Mouse (Mus musculus): Measurements from ENCODE around the gene Fcgr3. TPM values are rescaled to one million over a fixed set of nuclear protein-coding genes. Genes with fewer than 3 reads are reported as not detected.
"Not testable (repeated sequence)": the region's sequence is repeated elsewhere in the genome, so short reads cannot be mapped to it uniquely, and the experiment has no call there.

Gene Fcgr3
- polyA plus RNA-seq (2016; fragmentation: Nextera tagmentation; extraction: Ambion mirVana): 7.2 and 9.1 TPM in 2 replicates

- H3K27ac ChIP-seq; H3K36me3 ChIP-seq; H3K9ac ChIP-seq; H3K9me3 ChIP-seq (replicated peaks); H3K4me1 ChIP-seq: not testable (repeated sequence)
- WGBS: 2% methylated on average over 43 of the region's 75 CpGs
- peak; percentile 54 for ATAC-seq (ENCODE audit: low FRiP score)
- H3K27me3 ChIP-seq: peaks cover 41% of the 10 kb centered on the region
- H3K4me2 ChIP-seq (replicated peaks): peak within 1 kb of the TSS; percentile 36
- peak within 1 kb of the TSS; percentile 29 for H3K4me3 ChIP-seq
Observed at GRCm38 (mm10) chr1:171064491-171065242, at the start of gene Fcgr3. TSS of gene Fcgr3 (minus strand) at chr1:171064935.

DNA sequence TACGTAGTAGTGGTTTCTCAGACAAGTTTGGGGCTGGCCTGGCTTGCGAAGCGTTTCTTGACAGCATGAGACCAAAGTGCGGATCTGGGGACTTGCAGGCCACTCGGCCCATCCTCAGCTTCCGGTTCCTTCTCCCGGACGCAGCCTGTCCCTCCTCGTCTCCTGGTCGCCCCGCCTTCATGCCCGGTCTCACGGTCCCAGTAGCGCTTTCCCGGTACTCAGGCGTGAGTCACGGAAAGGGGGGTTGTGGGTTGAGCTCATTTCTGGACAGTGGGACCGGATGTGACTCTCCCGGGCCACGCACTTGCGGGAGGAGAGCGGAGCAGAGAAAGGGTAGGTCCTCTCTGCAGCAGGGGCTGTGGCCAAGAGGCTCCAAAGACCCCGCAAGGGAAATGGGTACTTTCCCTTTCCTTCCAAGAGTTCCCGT lies 49.2 kb upstream of the Fcgr3 start, which contains the start of gene Cfap126:
TSS of gene Cfap126 (plus strand) at position 46 of the 427 bp plus-strand sequence.
- Histone ChIP-seq H3K27me3 (no peaks in the 10 kb centered on the region), H3K9ac (peak within 1 kb of the TSS; percentile 64), H3K36me3 (no peaks in the 10 kb centered on the region), H3K4me1 (peaks cover 8% of the 10 kb centered on the region; the same call in 1 of the 2 replicates), H3K27ac (peak within 1 kb of the TSS; percentile 25), H3K4me3 (peak within 1 kb of the TSS; percentile 45), H3K9me3 (replicated peaks) (no peaks in the 10 kb centered on the region), H3K4me2 (replicated peaks) (peak within 1 kb of the TSS; percentile 63)
- 0 out of 2 replicates have a peak, but pooled peaks have one; percentile 15 for ATAC-seq (ENCODE audit: low FRiP score)
- WGBS: under 1% methylated on average over 24 of the region's 24 CpGs

DNA sequence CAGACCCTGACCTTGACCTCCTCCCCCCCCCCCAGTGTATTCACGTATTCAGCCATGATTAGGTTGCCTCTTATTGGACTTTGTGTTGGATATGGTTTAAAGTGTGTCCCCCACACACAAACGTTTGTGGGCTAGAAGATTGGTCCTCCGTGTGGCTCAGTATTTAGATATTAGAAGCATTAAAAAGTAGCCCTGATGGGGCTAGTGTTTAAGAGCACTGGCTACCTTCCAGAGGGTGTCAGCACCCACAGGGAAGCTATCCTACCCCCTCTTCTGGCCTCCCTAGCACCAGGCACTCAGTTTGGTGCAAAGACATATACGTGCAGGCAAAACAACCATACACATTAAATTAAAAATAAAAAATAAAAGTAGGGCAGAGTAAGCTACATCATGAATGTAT lies 48.3 kb upstream of the Fcgr3 start:
- 72% methylated on average over 4 of the region's 4 CpGs for WGBS
- H3K9me3 ChIP-seq (replicated peaks): no peaks in the 10 kb centered on the region
- ATAC-seq (ENCODE audit: low FRiP score): no peak
- H3K9ac ChIP-seq: no peak overlapping the region
- H3K4me2 ChIP-seq (replicated peaks): no peak overlapping the region
- no peaks in the 10 kb centered on the region for H3K36me3 ChIP-seq
- H3K4me1 ChIP-seq: peaks cover 8% of the 10 kb centered on the region; the same call in 1 of the 2 replicates
- no peak overlapping the region for H3K4me3 ChIP-seq
- no peak overlapping the region for H3K27ac ChIP-seq
- no peaks in the 10 kb centered on the region for H3K27me3 ChIP-seq

- ATAC-seq (ENCODE audit: low FRiP score): no peak
- Histone ChIP-seq H3K4me3 (peak overlapping the region; percentile 46), H3K36me3 (no peaks in the 10 kb centered on the region), H3K27ac (peak overlapping the region; percentile 35), H3K4me2 (replicated peaks) (peak overlapping the region; percentile 59), H3K9me3 (replicated peaks) (no peaks in the 10 kb centered on the region), H3K4me1 (peaks cover 8% of the 10 kb centered on the region; the same call in 1 of the 2 replicates), H3K9ac (peak overlapping the region; percentile 52), H3K27me3 (no peaks in the 10 kb centered on the region)
- 2% methylated on average over 15 of the region's 15 CpGs for WGBS
Observed at GRCm38 (mm10) chr1:171111781-171112575, 47.2 kb upstream of the Fcgr3 start.

DNA sequence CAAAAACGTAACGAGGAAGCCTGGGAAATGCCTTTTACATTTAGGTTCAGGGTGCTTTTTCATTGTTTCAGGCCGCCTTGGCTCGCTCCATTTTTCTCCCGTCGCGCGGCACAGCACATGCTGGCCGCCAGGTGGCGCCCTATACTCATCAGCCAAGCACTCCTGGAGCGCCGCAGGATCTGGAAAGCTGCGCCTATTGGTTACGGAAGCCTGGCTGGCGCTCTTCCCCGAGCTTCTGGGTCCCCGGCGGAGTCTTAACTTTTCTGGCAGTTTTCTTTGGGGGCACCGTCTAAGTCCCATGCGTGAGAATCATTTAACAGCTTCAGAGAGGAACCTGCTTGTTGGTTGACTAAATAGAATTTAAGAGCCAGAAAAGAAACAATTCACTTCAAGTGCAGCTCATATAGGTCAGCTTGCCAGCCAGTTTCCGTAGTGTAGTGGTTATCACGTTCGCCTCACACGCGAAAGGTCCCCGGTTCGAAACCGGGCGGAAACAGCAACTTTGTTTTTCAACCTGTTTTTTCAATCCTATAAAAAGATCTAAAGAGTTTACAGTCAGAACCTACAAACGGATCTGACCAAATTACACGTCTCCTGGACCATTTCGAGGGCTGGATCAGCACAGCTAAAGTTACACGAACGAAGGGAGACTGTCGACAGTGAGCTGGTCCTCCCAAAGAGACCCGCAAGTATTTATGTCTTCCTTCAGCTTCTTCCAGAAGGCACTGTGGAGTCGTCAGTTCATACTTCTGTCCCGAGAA lies 46.5 kb upstream of the Fcgr3 start:
- H3K27me3 ChIP-seq: no peaks in the 10 kb centered on the region
- peak overlapping the region; percentile 59 for H3K4me2 ChIP-seq (replicated peaks)
- H3K4me3 ChIP-seq: peak overlapping the region; percentile 46
- no peaks in the 10 kb centered on the region for H3K9me3 ChIP-seq (replicated peaks)
- no peaks in the 10 kb centered on the region for H3K36me3 ChIP-seq
- ATAC-seq (ENCODE audit: low FRiP score): peak; percentile 93
- H3K4me1 ChIP-seq: peaks cover 8% of the 10 kb centered on the region; the same call in 1 of the 2 replicates
- peak overlapping the region; percentile 75 for H3K27ac ChIP-seq
- H3K9ac ChIP-seq: peak overlapping the region; percentile 52
- under 1% methylated on average over 38 of the region's 38 CpGs for WGBS

- Histone ChIP-seq H3K27me3 (no peaks in the 10 kb centered on the region), H3K4me2 (replicated peaks) (peak overlapping the region; percentile 59), H3K36me3 (no peaks in the 10 kb centered on the region), H3K4me1 (peaks cover 8% of the 10 kb centered on the region; the same call in 1 of the 2 replicates), H3K9ac (peak overlapping the region; percentile 39; the same call in 1 of the 2 replicates), H3K4me3 (peak overlapping the region; percentile 46), H3K27ac (peak overlapping the region; percentile 75), H3K9me3 (replicated peaks) (no peaks in the 10 kb centered on the region)
- peak; percentile 69 for ATAC-seq (ENCODE audit: low FRiP score)
- WGBS: 11% methylated on average over 15 of the region's 15 CpGs
Observed at GRCm38 (mm10) chr1:171110659-171111019, 45.9 kb upstream of the Fcgr3 start.

DNA sequence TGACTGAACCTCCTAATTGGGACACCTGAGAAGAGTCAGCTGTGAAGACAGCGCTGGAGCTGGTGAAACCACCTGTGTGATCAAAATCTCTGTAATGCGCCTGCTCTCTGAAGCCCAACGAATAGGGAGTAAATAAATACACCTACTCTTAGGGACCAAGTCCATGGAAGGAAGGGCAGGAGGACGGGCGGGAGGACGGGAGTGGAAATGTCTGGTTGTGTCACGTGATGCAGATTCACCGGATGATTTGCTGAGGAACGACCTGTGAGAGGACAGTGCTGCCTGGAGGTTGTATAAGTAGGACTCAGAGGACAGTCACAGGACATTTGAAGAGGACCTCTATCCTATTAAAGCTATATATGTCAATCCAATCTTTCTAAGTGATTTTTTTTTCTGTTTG lies 44.9 kb upstream of the Fcgr3 start:
- Histone ChIP-seq H3K9me3 (replicated peaks) (no peaks in the 10 kb centered on the region), H3K27me3 (no peaks in the 10 kb centered on the region), H3K4me2 (replicated peaks) (no peak overlapping the region; the same call in 1 of the 2 replicates), H3K36me3 (no peaks in the 10 kb centered on the region), H3K9ac (no peak overlapping the region), H3K4me1 (peaks cover 8% of the 10 kb centered on the region; the same call in 1 of the 2 replicates), H3K4me3 (no peak overlapping the region), H3K27ac (no peak overlapping the region)
- 38% methylated on average over 9 of the region's 9 CpGs for WGBS
- ATAC-seq (ENCODE audit: low FRiP score): no peak

GRCm38 (mm10) chr1:171105226-171105625 lies 40.5 kb upstream of the Fcgr3 start:
- ATAC-seq (ENCODE audit: low FRiP score): no peak

GRCm38 (mm10) chr1:171103179-171103840 lies 38.6 kb upstream of the Fcgr3 start:
- Histone ChIP-seq H3K9ac (no peak overlapping the region), H3K4me1 (0 out of 2 replicates have a peak, but pooled peaks cover 3% of the 10 kb centered on the region), H3K4me3 (peak overlapping the region; percentile 64), H3K4me2 (replicated peaks) (peak overlapping the region; percentile 60), H3K36me3 (no peaks in the 10 kb centered on the region), H3K27me3 (no peaks in the 10 kb centered on the region; the same call in 1 of the 2 replicates), H3K27ac (no peak overlapping the region), H3K9me3 (replicated peaks) (no peaks in the 10 kb centered on the region)
- 11% methylated on average over 10 of the region's 10 CpGs for WGBS
- ATAC-seq (ENCODE audit: low FRiP score): no peak

More at GRCm38 (mm10) chr1:171105226-171105625, 40.5 kb upstream of the Fcgr3 start:
- Histone ChIP-seq H3K36me3 (no peaks in the 10 kb centered on the region), H3K9ac (no peak overlapping the region), H3K27ac (no peak overlapping the region), H3K9me3 (replicated peaks) (no peaks in the 10 kb centered on the region), H3K27me3 (no peaks in the 10 kb centered on the region; the same call in 1 of the 2 replicates), H3K4me3 (no peak overlapping the region), H3K4me1 (0 out of 2 replicates have a peak, but pooled peaks cover 3% of the 10 kb centered on the region), H3K4me2 (replicated peaks) (no peak overlapping the region)
- WGBS: 74% methylated on average over 6 of the region's 6 CpGs

- Histone ChIP-seq H3K9me3 (replicated peaks) (no peaks in the 10 kb centered on the region), H3K4me3 (peak overlapping the region; percentile 64), H3K4me2 (replicated peaks) (peak overlapping the region; percentile 60), H3K27me3 (no peaks in the 10 kb centered on the region; the same call in 1 of the 2 replicates), H3K9ac (no peak overlapping the region), H3K4me1 (0 out of 2 replicates have a peak, but pooled peaks cover 3% of the 10 kb centered on the region), H3K27ac (0 out of 2 replicates have a peak overlapping the region, but pooled peaks have one; percentile 60), H3K36me3 (no peaks in the 10 kb centered on the region)
- WGBS: 0% methylated on average over 35 of the region's 35 CpGs
- peak; percentile 94 for ATAC-seq (ENCODE audit: low FRiP score)
Observed at GRCm38 (mm10) chr1:171102547-171103177, 37.9 kb upstream of the Fcgr3 start.

Data from hindbrain, embryonic 12.5 days (tissue).